Mouse (Mus musculus): ENCODE measurements around the gene Gm8926. TPM values are rescaled to one million over a fixed set of nuclear protein-coding genes. Genes with fewer than 3 reads are reported as not detected.
"Not testable (repeated sequence)": the region's sequence is repeated elsewhere in the genome, so short reads cannot be mapped to it uniquely, and the experiment has no call there.

The Gm8926 gene
- polyA plus RNA-seq (2016; fragmentation: Nextera tagmentation; extraction: Ambion mirVana) = not detected in 2 replicates

DNA sequence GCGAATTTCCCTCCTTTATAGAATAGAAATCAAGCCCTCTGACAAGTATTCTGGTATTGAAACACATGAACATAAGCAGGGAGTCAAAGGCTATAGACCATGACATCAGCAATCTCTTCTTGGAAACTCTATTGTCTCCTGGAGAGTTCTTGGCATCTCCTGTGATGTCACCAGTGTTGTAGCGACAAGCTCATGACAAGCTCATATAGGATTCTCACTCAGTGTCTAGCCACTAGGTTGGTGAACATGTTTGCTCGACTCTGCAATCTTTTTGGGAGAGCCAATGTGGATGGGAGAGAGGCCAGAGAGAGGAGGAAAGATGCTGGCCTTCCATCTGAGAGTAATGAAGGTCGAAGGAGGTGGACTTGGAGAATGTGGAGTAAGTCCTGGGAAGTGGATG, at the start of gene Gm8926:
Gene Gm8926, plus strand, starts transcription at position 301 of the 400 bp plus-strand sequence.
- H3K9ac ChIP-seq; ATAC-seq (ENCODE audit: low FRiP score); H3K27ac ChIP-seq; H3K9me3 ChIP-seq; H3K4me2 ChIP-seq; H3K36me3 ChIP-seq (replicated peaks); H3K4me3 ChIP-seq (replicated peaks); H3K4me1 ChIP-seq; H3K27me3 ChIP-seq: not testable (repeated sequence)
- WGBS = 60% methylated on average over 1 of the region's 4 CpGs

Other genes with a start within 250 kb of the Gm8926 start
- gene Gm6460, start 175.6 kb upstream of the Gm8926 start, polyA plus RNA-seq (2016; fragmentation: Nextera tagmentation; extraction: Ambion mirVana) = not detected in 2 replicates
- not detected in 2 replicates for gene Gm8922, start 88.6 kb upstream of the Gm8926 start, polyA plus RNA-seq (2016; fragmentation: Nextera tagmentation; extraction: Ambion mirVana)
- gene Gm6465, start 75.0 kb downstream of the Gm8926 start, polyA plus RNA-seq (2016; fragmentation: Nextera tagmentation; extraction: Ambion mirVana) = not detected in 2 replicates
- not detected in 2 replicates for gene 4933402N22Rik, start 147.5 kb downstream of the Gm8926 start, polyA plus RNA-seq (2016; fragmentation: Nextera tagmentation; extraction: Ambion mirVana)

Measured in forebrain, embryonic 12.5 days (tissue).